Mouse (Mus musculus) hindbrain, embryonic 11.5 days (tissue): ENCODE measurements at regions not wholly inside any gene's neighbourhood (a gene's known extent, or its start where the extent isn't known, plus 50 kb on each side); places are given as distances from the start of the nearest gene placed in this dataset.
"Not testable (repeated sequence)": the region's sequence is repeated elsewhere in the genome, so short reads cannot be mapped to it uniquely, and the experiment has no call there.

ENCODE experiments used
- ATAC-seq: fragments of 200-750 bp; cut with Nextera tagmentation; 2 replicates; pipeline ENCODE4 v1.8.0; 2017; ENCODE audit warnings: mild to moderate bottlenecking, moderate TSS enrichment, moderate library complexity; ENCODE audit not compliant: low FRiP score
- DNase-seq: peaks from one replicate; pipeline ENCODE4 v3.0.0-alpha.2; 2015; ENCODE audit warnings: low spot score
- H3K27ac ChIP-seq: fragments of 300-500 bp; sonication (generic); 2 replicates; pipeline ENCODE4 v1.5.1; 2014; ENCODE audit warnings: mild to moderate bottlenecking, low read depth, low read length
- H3K27me3 ChIP-seq: fragments of 300-500 bp; sonication (generic); 2 replicates; pipeline ENCODE4 v1.6.1; 2014; ENCODE audit warnings: mild to moderate bottlenecking, low read length, moderate library complexity, mixed read lengths; ENCODE audit not compliant: control insufficient read depth, insufficient read depth
- H3K36me3 ChIP-seq: fragments of 300-500 bp; sonication (generic); 2 replicates; pipeline ENCODE4 v1.6.1; 2014; ENCODE audit warnings: mild to moderate bottlenecking, low read length, moderate library complexity, mixed read lengths; ENCODE audit not compliant: control insufficient read depth, insufficient read depth
- H3K4me1 ChIP-seq: fragments of 300-500 bp; sonication (generic); replicated peaks from 2 replicates; pipeline ENCODE4 v1.6.1; 2014; ENCODE audit warnings: low read length, mixed read lengths; ENCODE audit not compliant: control insufficient read depth, insufficient read depth
- H3K4me2 ChIP-seq: fragments of 300-500 bp; sonication (generic); replicated peaks from 2 replicates; pipeline ENCODE4 v1.6.1; 2014; ENCODE audit warnings: mild to moderate bottlenecking, low read depth, low read length
- H3K4me3 ChIP-seq: fragments of 300-500 bp; sonication (generic); 2 replicates; pipeline ENCODE4 v1.5.1; 2014; ENCODE audit warnings: low read depth, low read length
- H3K9ac ChIP-seq: fragments of 300-500 bp; sonication (generic); 2 replicates; pipeline ENCODE4 v1.6.1; 2014; ENCODE audit warnings: low read depth, low read length
- H3K9me3 ChIP-seq: fragments of 300-500 bp; sonication (generic); 2 replicates; pipeline ENCODE4 v1.6.1; 2016; ENCODE audit warnings: low read length; ENCODE audit not compliant: control insufficient read depth
- WGBS: fragments of 180-500 bp; shearing (Covaris S2); extraction: QIAGEN DNeasy Blood & Tissue Kit; methylation state at CpG from one replicate; pipeline ENCODE4 v1.1.7; 2014; 5-methylcytosine and 5-hydroxymethylcytosine counted together

DNA sequence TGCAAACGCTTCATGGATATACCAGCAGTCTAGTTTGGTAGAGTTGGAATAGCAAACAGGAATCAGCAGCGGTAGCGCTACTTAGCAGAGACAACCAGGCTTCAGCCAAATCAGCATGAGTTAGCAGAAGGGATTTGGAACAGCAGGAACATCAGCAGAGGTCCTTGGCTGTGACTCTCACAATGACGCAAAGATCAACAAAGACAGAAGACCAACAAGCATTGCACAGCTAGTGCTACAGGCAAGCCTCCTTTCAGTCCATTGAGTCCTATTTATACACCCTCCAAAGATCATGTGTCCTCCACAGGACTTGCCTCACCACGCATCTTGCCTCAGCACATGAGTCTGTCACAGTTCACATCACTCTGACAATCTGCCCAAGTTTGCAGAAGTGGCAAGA lies 61.6 kb upstream of the Cdyl start:
- Histone ChIP-seq H3K4me2 (no peak overlapping the region), H3K4me3 (no peak overlapping the region), H3K27me3 (no peaks in the 10 kb centered on the region), H3K36me3 (no peaks in the 10 kb centered on the region), H3K9ac (no peak overlapping the region), H3K27ac (no peak overlapping the region), H3K4me1 (no peaks in the 10 kb centered on the region), H3K9me3 (no peaks in the 10 kb centered on the region)
- DNase-seq (no peak), ATAC-seq (no peak)
- whole genome bisulfite sequencing = 89% methylated on average over 5 of the region's 5 CpGs

DNA sequence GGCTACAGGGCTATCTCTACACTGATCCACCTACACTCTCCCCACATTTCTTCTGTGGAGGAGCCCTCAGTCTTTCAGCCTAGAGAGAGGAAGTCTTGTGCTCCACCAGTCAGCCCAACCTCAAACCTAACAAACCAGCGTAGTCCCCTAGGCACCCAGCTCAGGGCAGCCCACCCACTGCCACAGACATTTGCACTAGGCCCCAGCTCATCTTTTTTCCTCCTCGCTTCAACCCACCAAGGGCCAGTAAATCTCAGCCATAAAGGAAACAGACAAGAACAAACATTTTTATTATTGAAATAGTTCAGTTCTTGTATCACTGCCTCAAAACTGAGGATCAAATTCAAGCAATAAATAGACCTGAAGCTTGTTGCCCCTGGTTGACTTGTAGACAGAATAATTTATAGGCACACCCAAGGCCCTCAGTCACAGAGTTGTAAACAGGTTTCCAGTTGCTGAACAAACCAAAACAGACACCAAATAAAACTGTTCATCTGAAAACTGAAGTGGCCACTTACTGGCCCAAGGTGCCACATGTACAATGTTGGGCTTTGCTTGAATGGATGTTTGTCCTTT lies 58.0 kb upstream of the Cdyl start:
- WGBS = 93% methylated on average over 2 of the region's 2 CpGs
- no peaks in the 10 kb centered on the region for H3K36me3 ChIP-seq
- no peak overlapping the region for H3K27ac ChIP-seq
- H3K4me2 ChIP-seq = no peak overlapping the region
- DNase-seq (no peak), ATAC-seq (no peak)
- H3K27me3 ChIP-seq = no peaks in the 10 kb centered on the region
- no peaks in the 10 kb centered on the region for H3K9me3 ChIP-seq
- no peak overlapping the region for H3K9ac ChIP-seq
- H3K4me3 ChIP-seq = no peak overlapping the region
- no peaks in the 10 kb centered on the region for H3K4me1 ChIP-seq

DNA sequence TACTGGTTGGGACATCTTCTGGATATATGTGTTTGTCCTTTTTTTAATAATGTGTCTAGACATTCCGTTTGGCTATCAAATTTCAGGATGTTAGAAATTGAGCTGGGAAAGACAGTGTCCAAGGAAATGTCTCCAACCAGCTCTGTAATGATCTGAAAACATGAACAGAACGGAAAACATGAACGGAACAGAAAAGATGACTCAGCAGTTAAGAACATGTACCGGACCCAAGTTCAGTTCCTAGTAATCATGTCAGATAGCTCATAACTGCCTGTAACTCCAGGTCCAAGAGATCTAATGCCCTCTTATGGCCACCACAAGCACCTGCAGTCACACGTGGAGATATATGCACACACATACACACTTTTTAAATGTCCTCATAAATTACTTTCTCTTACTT lies 56.6 kb upstream of the Cdyl start:
- WGBS = 96% methylated on average over 5 of the region's 5 CpGs
- no peak for ATAC-seq
- Histone ChIP-seq H3K27me3 (no peaks in the 10 kb centered on the region), H3K4me3 (no peak overlapping the region), H3K9ac (no peak overlapping the region), H3K27ac (no peak overlapping the region), H3K9me3 (no peaks in the 10 kb centered on the region), H3K36me3 (no peaks in the 10 kb centered on the region), H3K4me2 (no peak overlapping the region), H3K4me1 (no peaks in the 10 kb centered on the region)
- no peak for DNase-seq

DNA sequence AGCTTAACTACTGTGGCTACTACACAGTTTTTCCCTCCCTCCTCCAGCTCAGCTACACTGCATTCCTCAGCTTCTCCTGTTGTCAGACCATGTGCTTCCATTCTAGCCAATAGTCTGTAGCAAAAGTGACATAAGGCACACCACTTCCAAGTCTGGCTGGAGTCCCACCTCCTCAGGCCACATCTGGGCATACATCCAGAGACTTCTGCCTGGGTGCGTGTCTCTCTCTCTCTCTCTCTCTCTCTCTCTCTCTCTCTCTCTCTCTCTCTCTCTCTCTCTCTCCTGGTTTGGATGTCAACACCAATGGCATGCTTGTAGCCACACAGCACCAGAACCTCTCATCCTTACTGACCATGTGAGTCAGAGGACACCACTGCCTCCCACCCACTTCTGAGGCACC lies 55.6 kb upstream of the Cdyl start:
- ATAC-seq = no peak
- no peak for DNase-seq

DNA sequence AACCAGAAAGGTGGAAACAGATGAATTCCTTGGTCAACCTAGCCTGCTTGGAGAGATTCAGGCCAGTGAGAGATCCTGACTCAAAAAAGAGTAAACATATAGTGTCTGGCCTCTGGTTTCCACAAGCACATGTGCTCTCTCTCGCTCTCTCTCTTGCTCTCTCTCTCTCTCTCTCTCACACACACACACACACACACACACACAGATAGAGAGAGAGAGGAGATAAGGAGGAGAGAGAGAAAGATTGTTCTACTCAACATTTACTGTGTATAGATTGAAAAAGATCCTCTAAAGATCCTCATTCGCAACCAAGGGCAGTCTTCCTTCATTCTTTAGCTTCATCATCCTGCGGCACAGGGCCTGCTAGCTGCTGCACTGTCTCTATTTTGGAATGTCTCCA lies 54.9 kb upstream of the Cdyl start:
- Histone ChIP-seq H3K4me2 (no peak overlapping the region), H3K4me3 (no peak overlapping the region), H3K9ac (no peak overlapping the region), H3K27me3 (no peaks in the 10 kb centered on the region), H3K9me3 (no peaks in the 10 kb centered on the region), H3K27ac (no peak overlapping the region), H3K4me1 (no peaks in the 10 kb centered on the region), H3K36me3 (no peaks in the 10 kb centered on the region)
- DNase-seq = no peak
- ATAC-seq = no peak
- 96% methylated on average over 3 of the region's 3 CpGs for WGBS

More for the DNA sequence above, 55.6 kb upstream of the Cdyl start:
- Histone ChIP-seq H3K36me3 (no peaks in the 10 kb centered on the region), H3K4me1 (no peaks in the 10 kb centered on the region), H3K27ac (no peak overlapping the region), H3K9me3 (no peaks in the 10 kb centered on the region), H3K27me3 (no peaks in the 10 kb centered on the region), H3K4me3 (no peak overlapping the region), H3K4me2 (no peak overlapping the region), H3K9ac (no peak overlapping the region)
- whole genome bisulfite sequencing = 100% methylated on average over 1 of the region's 1 CpGs

DNA sequence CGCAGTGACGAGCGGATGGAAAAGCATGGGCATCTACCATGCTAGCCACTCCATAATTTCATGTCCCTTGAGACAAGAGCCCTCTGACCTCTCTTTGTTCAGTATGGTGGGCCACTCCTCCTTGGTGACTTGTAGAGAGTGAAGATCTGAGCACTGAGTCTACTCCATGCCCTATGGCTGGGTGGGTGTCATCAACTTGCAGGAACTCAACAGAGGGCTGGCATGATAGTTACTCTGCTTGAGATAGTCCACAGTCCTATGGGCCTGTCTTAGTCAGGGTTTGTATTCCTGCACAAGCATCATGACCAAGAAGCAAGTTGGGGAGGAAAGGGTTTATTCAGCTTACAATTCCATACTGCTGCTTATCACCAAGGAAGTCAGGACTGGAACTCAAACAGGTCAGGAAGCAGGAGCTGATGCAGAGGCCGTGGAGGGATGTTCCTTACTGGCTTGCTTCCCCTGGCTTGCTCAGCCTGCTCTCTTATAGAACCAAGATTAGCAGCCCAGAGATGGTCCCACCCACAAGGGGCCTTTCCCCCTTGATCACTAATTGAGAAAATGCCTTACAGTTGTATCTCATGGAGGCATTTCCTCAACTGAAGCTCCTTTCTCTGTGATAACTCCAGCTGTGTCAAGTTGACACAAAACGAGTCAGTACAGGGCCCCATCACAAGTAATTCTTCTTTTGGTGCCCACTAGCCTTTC lies 52.6 kb upstream of the Cdyl start:
- not testable (repeated sequence) for ATAC-seq, H3K4me1 ChIP-seq, H3K4me3 ChIP-seq, H3K27me3 ChIP-seq, H3K36me3 ChIP-seq, H3K4me2 ChIP-seq, DNase-seq, H3K9me3 ChIP-seq, H3K27ac ChIP-seq, H3K9ac ChIP-seq
- 83% methylated on average over 4 of the region's 5 CpGs for WGBS

DNA sequence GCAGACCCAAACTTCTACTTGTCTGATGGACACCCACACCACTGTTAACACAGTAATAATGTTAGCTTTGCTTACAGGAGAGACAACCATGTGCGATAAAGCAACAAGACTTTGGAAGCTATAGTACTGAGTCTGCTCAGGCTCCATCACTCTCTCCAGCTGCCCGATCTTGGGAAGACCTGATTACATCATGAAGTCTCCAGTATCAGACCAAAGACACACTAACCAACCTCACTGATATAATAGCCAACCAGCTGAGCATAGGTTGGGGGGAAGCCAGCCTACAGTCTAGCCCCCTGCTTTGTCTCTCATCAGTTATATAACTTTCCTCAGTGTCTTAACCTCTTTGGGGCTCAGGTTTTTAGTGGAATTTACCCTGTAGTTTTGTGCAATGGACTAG lies 51.9 kb upstream of the Cdyl start:
- 90% methylated on average over 2 of the region's 2 CpGs for WGBS
- Histone ChIP-seq H3K27ac (no peak overlapping the region), H3K4me2 (no peak overlapping the region), H3K4me1 (no peaks in the 10 kb centered on the region), H3K4me3 (no peak overlapping the region), H3K9ac (no peak overlapping the region), H3K36me3 (no peaks in the 10 kb centered on the region), H3K9me3 (no peaks in the 10 kb centered on the region), H3K27me3 (no peaks in the 10 kb centered on the region)
- DNase-seq (no peak), ATAC-seq (no peak)
